Mouse (Mus musculus) liver, embryonic 13.5 days (tissue): ENCODE measurements around the gene Pbx1. TPM values are rescaled to one million over a fixed set of nuclear protein-coding genes. Genes with fewer than 3 reads are reported as not detected.

Experiments used
- ATAC-seq: fragments of 200-750 bp; cut with Nextera tagmentation; 2 replicates; pipeline ENCODE4 v1.8.0; 2017; ENCODE audit warnings: low read depth, mild to moderate bottlenecking, moderate number of reproducible peaks, moderate library complexity
- DNase-seq: peaks from one replicate; pipeline ENCODE4 v3.0.0; 2022
- H3K27ac ChIP-seq: fragments of 300-500 bp; sonication (generic); 2 replicates; pipeline ENCODE4 v1.5.1; 2015; ENCODE audit warnings: moderate library complexity, mild to moderate bottlenecking, inconsistent platforms
- H3K27me3 ChIP-seq: fragments of 300-500 bp; sonication (generic); 2 replicates; pipeline ENCODE4 v1.6.1; 2015; ENCODE audit warnings: mild to moderate bottlenecking, inconsistent platforms
- H3K36me3 ChIP-seq: fragments of 300-500 bp; sonication (generic); 2 replicates; pipeline ENCODE4 v1.6.1; 2015; ENCODE audit warnings: mild to moderate bottlenecking, inconsistent platforms
- H3K4me1 ChIP-seq: fragments of 300-500 bp; sonication (generic); replicated peaks from 2 replicates; pipeline ENCODE4 v1.6.1; 2015; ENCODE audit warnings: inconsistent platforms
- H3K4me2 ChIP-seq: fragments of 300-500 bp; sonication (generic); 2 replicates; pipeline ENCODE4 v1.6.1; 2015; ENCODE audit warnings: inconsistent platforms, mild to moderate bottlenecking, moderate library complexity
- H3K4me3 ChIP-seq: fragments of 300-500 bp; sonication (generic); replicated peaks from 2 replicates; pipeline ENCODE4 v1.5.1; 2015; ENCODE audit warnings: mild to moderate bottlenecking, inconsistent platforms
- H3K9ac ChIP-seq: fragments of 300-500 bp; sonication (generic); 2 replicates; pipeline ENCODE4 v1.6.1; 2015; ENCODE audit warnings: mild to moderate bottlenecking, inconsistent platforms
- H3K9me3 ChIP-seq: fragments of 300-500 bp; sonication (generic); replicated peaks from 2 replicates; pipeline ENCODE4 v1.6.1; 2016; ENCODE audit warnings: inconsistent platforms
- WGBS: fragments of 180-500 bp; shearing (Covaris S2); methylation state at CpG from one replicate; pipeline ENCODE4 v1.1.7; 2015; ENCODE audit not compliant: insufficient replicate concordance; 5-methylcytosine and 5-hydroxymethylcytosine counted together
- polyA plus RNA-seq: library from polyadenylated mRNA; unstranded; fragments of >200 nt; fragmentation: Nextera tagmentation; extraction: Ambion mirVana; gene quantifications from 2 replicates; pipeline ENCODE4 v1.2.1, GENCODE M21; 2015

The Pbx1 gene
- polyA plus RNA-seq, 1 experiment from 2014 or later, result 3.2 TPM

DNA sequence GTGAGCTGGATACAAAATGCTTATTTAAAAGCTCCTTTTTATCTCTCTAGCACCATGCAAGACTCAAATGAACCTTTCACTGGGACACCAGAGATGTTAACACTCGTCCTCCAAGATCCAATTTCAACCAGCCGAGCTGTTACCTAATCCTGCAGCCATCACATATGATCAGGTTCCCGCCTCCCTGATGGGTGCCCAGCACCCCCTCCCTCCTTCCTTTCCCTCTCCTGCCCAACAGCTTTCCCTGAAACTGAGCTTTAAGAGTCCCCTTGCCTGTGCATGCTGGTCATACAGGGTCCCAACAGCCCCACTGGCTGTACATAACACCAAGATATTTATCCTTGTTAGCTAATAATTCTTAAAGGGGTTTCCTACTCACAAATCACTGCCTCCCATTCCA lies 218.5 kb downstream of the Pbx1 start:
- Histone ChIP-seq H3K27me3 (no peaks in the 10 kb centered on the region), H3K4me1 (peaks cover 6% of the 10 kb centered on the region), H3K9me3 (no peaks in the 10 kb centered on the region), H3K36me3 (no peaks in the 10 kb centered on the region), H3K4me3 (no peak overlapping the region), H3K4me2 (no peak overlapping the region), H3K9ac (no peak overlapping the region), H3K27ac (no peak overlapping the region)
- DNase-seq, result no peak
- no peak for ATAC-seq
- WGBS, result 45% methylated on average over 3 of the region's 3 CpGs

DNA sequence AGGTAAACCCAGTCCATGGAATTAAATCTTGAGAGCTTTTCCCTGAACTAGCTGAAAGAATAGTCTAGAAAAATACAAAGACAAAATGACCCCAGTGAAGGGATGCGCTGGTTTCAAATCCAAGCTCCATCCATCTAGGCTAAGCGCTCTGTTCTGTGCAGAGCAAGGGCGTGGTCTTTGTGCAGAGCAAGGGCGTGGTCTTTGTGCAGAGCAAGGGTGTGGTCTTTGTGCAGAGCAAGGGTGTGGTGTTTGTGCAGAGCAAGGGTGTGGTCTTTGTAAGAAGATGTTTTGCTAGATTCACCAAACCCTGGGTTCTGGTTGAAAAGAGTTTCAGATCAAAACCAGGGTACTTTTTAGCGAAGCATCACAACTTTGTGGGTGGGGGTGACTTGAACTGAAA lies 221.7 kb downstream of the Pbx1 start:
- no peaks in the 10 kb centered on the region for H3K36me3 ChIP-seq
- WGBS, result 62% methylated on average over 5 of the region's 5 CpGs
- no peak overlapping the region for H3K4me2 ChIP-seq
- ATAC-seq (peak; percentile 73), DNase-seq (no peak)
- no peak overlapping the region for H3K9ac ChIP-seq
- H3K27ac ChIP-seq, result no peak overlapping the region
- peaks cover 6% of the 10 kb centered on the region for H3K4me1 ChIP-seq
- no peaks in the 10 kb centered on the region for H3K27me3 ChIP-seq
- no peaks in the 10 kb centered on the region for H3K9me3 ChIP-seq
- H3K4me3 ChIP-seq, result no peak overlapping the region

DNA sequence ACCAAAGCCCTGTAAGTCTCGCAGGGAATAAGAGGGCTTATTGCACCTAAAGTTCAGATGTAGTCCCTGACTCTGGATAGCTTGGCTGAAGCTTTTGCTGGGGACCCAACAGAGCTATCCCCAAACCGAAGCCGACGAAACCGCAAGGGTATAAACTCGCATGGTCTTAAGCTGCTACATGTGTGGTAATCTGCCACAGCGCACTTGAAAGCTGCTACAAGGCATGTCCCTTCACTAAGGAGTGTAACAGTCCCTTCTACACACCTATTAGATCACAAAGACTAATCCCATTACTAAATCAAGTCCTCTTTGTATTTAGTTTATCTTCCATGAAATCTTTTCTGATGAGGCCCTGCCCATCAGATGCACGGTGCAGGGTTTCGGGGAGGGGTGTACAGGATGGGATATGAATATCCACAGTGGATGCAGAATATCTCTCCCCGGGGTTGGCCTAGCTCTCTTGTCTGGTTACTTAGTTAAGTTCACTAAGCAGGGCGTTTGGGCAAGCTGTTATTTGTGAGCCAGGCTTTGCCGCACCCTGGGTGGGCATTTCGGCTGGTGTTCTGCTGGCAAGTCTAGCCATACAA lies 231.4 kb downstream of the Pbx1 start:
- H3K27me3 ChIP-seq, result no peaks in the 10 kb centered on the region
- H3K36me3 ChIP-seq, result no peaks in the 10 kb centered on the region
- H3K4me1 ChIP-seq, result no peaks in the 10 kb centered on the region
- no peak for DNase-seq
- no peak overlapping the region for H3K4me2 ChIP-seq
- no peak overlapping the region for H3K27ac ChIP-seq
- 81% methylated on average over 13 of the region's 13 CpGs for WGBS
- H3K9me3 ChIP-seq, result no peaks in the 10 kb centered on the region
- no peak for ATAC-seq
- no peak overlapping the region for H3K9ac ChIP-seq
- H3K4me3 ChIP-seq, result no peak overlapping the region

DNA sequence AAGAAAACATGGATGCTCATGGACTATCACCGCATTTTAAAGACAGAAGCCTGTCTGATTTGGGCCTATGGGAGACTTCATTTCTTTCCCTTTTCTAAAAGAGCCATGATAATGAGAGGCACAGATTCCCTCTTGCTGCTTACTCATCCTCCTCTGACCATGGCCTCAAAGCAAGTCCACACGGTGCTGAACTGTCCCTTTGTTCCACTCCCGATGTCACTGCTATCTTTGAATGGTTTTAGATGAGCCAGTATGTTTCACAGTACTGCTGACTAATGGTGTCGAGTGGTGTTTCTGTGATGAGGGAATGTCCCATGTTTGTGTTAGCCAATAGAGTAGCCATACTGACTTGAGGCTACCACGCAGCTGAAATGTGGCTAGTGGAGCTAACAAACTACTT lies 233.8 kb downstream of the Pbx1 start:
- ATAC-seq (no peak), DNase-seq (no peak)
- Histone ChIP-seq H3K27ac (no peak overlapping the region), H3K36me3 (no peaks in the 10 kb centered on the region), H3K4me2 (no peak overlapping the region), H3K27me3 (no peaks in the 10 kb centered on the region), H3K4me3 (no peak overlapping the region), H3K4me1 (no peaks in the 10 kb centered on the region), H3K9ac (no peak overlapping the region), H3K9me3 (no peaks in the 10 kb centered on the region)
- WGBS, result 67% methylated on average over 5 of the region's 5 CpGs

DNA sequence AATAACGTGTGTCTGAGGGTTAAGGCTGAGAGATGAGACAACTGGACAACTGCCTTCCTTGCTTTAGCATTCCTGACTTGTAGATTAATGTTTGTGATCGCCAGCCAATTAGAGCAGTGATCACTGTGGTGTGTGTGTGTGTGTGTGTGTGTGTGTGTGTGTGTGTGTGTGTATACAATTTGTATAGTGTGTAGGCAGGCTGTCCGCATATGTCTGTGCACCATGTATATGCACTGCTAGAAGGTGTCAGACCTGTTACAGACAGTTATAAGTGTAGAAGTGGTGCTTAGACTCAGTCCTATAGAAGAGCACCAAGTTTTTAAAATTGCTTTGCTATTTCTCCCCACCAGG lies 234.2 kb downstream of the Pbx1 start:
- DNase-seq (no peak), ATAC-seq (no peak)
- Histone ChIP-seq H3K4me3 (no peak overlapping the region), H3K9me3 (no peaks in the 10 kb centered on the region), H3K27me3 (no peaks in the 10 kb centered on the region), H3K4me2 (no peak overlapping the region), H3K27ac (no peak overlapping the region), H3K9ac (no peak overlapping the region), H3K4me1 (no peaks in the 10 kb centered on the region), H3K36me3 (no peaks in the 10 kb centered on the region)
- 63% methylated on average over 3 of the region's 3 CpGs for WGBS

DNA sequence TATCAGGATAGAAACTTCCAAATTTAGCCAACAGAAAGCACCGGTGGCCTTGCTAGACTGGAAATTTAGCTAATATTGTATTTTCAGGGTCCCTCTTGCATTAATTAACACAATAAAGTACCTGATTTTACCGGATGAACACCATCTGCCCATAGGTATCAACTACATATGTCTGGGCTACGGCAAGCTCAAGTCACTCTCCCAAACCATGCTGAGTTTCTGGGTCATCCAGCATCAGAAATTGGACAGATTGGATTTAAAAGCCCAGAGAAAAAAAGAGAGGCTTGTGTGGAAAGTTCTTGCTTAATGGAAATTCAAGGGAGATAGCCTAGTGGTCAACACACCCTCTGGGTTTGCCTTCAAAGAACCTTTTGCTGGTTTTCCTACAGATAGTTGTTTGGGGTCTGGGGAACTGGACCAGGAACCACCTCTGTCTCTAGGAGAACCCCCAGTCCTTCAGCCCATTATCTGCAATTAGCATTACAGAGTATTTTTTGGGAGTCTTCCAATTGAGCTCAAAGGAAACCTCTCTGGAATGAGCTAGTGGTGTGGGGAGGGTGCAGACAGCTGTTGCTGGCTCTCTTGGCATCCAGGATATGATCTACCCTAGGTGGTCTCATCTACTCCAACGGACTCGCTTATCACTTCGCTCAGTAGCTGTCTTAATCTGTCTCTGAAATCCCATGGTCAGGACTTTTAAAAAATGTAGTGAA lies 234.7 kb downstream of the Pbx1 start:
- Histone ChIP-seq H3K27ac (no peak overlapping the region), H3K9me3 (no peaks in the 10 kb centered on the region), H3K4me3 (no peak overlapping the region), H3K36me3 (no peaks in the 10 kb centered on the region), H3K4me1 (no peaks in the 10 kb centered on the region), H3K9ac (no peak overlapping the region), H3K4me2 (no peak overlapping the region), H3K27me3 (no peaks in the 10 kb centered on the region)
- DNase-seq, result no peak
- 70% methylated on average over 6 of the region's 6 CpGs for WGBS
- no peak for ATAC-seq

DNA sequence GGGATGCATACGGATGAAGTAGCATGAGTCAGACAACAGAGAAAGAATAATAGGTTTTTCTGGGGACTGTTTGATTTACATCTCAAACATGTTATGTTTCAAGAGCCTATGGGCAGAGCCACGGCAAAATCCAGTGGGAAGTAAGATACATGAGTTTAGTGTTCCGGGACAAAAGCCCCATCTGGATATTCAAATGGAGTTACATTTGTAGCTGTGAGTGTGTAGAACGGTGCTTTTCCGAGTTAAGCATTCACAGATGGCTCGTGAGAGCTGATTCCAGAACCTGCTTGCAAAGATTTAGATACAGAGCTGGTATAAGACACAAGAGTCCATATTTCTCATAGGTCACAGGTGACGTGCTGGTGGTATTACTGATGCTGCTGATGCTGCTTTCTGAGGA lies 238.7 kb downstream of the Pbx1 start:
- WGBS, result 66% methylated on average over 7 of the region's 7 CpGs
- Histone ChIP-seq H3K27ac (no peak overlapping the region), H3K36me3 (no peaks in the 10 kb centered on the region), H3K4me1 (no peaks in the 10 kb centered on the region), H3K27me3 (no peaks in the 10 kb centered on the region), H3K4me2 (no peak overlapping the region), H3K4me3 (no peak overlapping the region), H3K9me3 (no peaks in the 10 kb centered on the region), H3K9ac (no peak overlapping the region)
- ATAC-seq (no peak), DNase-seq (no peak)

DNA sequence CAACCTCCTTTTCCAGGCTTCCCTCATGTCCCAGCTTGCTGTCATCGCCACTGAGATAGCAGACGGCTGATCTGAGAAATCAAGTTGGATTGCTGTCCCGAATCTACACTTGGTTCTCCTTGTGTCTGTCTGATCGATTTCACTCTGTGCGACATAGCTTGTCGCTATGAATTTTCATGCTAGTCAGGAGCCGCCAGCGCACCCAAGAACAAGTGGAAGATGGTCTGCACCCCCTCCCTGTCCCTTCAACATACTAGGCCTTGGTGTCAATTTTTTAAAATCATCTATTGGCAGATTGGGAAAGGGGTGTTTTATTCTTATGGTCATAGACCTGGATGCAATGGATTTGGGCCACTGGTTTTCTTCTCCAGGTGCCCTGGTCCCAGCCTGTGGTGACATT lies 249.3 kb downstream of the Pbx1 start:
- H3K4me1 ChIP-seq, result no peaks in the 10 kb centered on the region; the same call in 1 of the 2 replicates
- DNase-seq (no peak), ATAC-seq (no peak)
- no peak overlapping the region for H3K9ac ChIP-seq
- no peaks in the 10 kb centered on the region for H3K9me3 ChIP-seq
- H3K4me3 ChIP-seq, result no peak overlapping the region
- H3K27ac ChIP-seq, result no peak overlapping the region
- no peaks in the 10 kb centered on the region for H3K27me3 ChIP-seq
- H3K4me2 ChIP-seq, result no peak overlapping the region
- peaks cover 6% of the 10 kb centered on the region; the same call in 1 of the 2 replicates for H3K36me3 ChIP-seq
- WGBS, result 79% methylated on average over 8 of the region's 8 CpGs

DNA sequence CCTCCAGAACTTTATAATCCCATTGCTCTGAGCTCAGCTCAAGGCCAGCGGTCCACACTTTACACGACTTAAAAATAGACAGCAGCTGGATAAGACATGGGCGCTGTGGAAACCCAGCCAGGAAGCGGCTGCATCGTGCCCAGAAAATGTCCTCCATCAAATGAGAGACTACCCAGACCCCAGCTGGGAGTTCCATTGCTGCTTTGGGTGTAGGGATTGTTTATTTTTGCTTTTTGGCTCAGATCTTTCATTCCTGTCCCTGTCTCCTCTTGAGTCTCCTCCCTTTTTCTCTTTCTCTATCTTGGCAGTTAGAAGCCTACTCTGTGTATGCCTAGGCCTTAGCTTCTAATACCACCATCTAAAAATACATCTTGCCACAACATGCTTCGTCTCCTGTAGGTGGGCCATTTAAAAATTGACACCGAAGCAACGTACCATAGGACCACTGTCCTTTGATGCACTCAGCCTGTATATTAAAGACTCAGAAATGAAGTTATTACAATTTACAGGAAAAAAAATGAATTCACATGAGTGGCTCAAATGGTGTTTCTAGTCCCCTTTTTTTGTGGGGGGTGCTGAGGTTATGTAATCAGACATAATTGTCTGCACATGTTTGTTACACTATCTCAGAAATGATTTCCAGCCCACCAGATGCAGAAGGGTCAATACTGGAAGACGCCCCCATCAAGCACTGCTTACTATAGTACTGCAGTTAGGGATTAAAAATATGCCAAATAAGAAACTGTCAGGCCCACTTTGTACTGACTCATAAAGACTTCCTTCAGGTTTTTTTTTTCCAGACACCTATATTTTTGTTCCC lies 251.2 kb downstream of the Pbx1 start:
- H3K9ac ChIP-seq, result no peak overlapping the region
- no peak overlapping the region for H3K27ac ChIP-seq
- peaks cover 6% of the 10 kb centered on the region; the same call in 1 of the 2 replicates for H3K36me3 ChIP-seq
- ATAC-seq (no peak), DNase-seq (no peak)
- no peaks in the 10 kb centered on the region for H3K27me3 ChIP-seq
- WGBS, result 72% methylated on average over 9 of the region's 9 CpGs
- no peak overlapping the region for H3K4me3 ChIP-seq
- no peaks in the 10 kb centered on the region for H3K4me1 ChIP-seq
- H3K9me3 ChIP-seq, result no peaks in the 10 kb centered on the region
- no peak overlapping the region for H3K4me2 ChIP-seq

DNA sequence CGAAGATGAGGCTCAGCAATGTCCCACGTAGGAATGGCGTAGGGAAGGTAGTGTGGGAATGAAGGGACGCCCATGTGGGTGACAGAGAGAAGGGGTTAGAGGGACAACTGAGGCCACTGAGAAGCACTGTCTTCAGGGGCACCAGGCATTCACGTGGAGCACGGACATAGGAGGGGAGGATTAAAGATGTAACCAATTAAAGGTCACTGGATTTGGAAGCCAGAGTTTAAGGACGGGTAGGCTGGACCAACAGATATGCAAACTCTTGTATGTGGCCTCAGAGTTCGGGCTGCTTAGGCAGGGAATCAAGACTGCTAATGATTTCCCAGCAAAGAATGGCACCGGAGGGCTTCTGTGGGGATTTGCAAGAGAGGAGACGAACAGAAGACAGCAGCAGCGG lies 252.4 kb downstream of the Pbx1 start:
- H3K27ac ChIP-seq, result peak overlapping the region; percentile 47; the same call in 1 of the 2 replicates
- 75% methylated on average over 11 of the region's 11 CpGs for WGBS

DNA sequence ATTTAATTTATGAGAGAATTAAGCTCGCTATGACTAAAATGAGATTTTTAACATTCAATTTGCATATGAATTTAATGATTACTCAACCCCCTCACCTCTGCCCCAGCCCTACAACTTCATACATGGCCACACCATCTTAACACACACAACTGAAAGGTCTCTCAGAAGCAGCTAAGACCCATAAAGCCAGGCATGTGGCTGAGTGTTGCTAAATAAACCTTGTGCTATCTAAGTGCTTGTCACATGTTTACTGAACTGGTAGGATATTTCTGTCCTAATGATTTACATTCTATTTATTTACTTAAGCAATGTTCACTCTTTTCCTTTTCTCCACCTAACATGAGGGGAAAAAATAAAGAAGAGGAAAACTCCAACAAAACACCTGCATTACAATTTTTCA lies 253.5 kb downstream of the Pbx1 start:
- no peaks in the 10 kb centered on the region for H3K4me1 ChIP-seq
- H3K4me3 ChIP-seq, result no peak overlapping the region
- H3K27me3 ChIP-seq, result no peaks in the 10 kb centered on the region
- peaks cover 6% of the 10 kb centered on the region; the same call in 1 of the 2 replicates for H3K36me3 ChIP-seq
- DNase-seq, result no peak
- H3K9me3 ChIP-seq, result no peaks in the 10 kb centered on the region
- 71% methylated on average over 1 of the region's 1 CpGs for WGBS
- ATAC-seq, result no peak
- no peak overlapping the region for H3K27ac ChIP-seq
- H3K4me2 ChIP-seq, result no peak overlapping the region
- no peak overlapping the region for H3K9ac ChIP-seq

More for the DNA sequence above, 252.4 kb downstream of the Pbx1 start:
- H3K36me3 ChIP-seq, result peaks cover 6% of the 10 kb centered on the region; the same call in 1 of the 2 replicates
- no peaks in the 10 kb centered on the region for H3K27me3 ChIP-seq
- no peaks in the 10 kb centered on the region for H3K9me3 ChIP-seq
- no peak overlapping the region for H3K9ac ChIP-seq
- no peaks in the 10 kb centered on the region for H3K4me1 ChIP-seq
- no peak overlapping the region for H3K4me2 ChIP-seq
- DNase-seq, result no peak
- H3K4me3 ChIP-seq, result no peak overlapping the region
- ATAC-seq, result no peak
